Mouse (Mus musculus): ENCODE measurements around the gene Xrn2. TPM values are rescaled to one million over a fixed set of nuclear protein-coding genes. Genes with fewer than 3 reads are reported as not detected.

Xrn2 gene
- total RNA-seq, 2 experiments from 2014 or later: 22.4 to 29.9 TPM

DNA sequence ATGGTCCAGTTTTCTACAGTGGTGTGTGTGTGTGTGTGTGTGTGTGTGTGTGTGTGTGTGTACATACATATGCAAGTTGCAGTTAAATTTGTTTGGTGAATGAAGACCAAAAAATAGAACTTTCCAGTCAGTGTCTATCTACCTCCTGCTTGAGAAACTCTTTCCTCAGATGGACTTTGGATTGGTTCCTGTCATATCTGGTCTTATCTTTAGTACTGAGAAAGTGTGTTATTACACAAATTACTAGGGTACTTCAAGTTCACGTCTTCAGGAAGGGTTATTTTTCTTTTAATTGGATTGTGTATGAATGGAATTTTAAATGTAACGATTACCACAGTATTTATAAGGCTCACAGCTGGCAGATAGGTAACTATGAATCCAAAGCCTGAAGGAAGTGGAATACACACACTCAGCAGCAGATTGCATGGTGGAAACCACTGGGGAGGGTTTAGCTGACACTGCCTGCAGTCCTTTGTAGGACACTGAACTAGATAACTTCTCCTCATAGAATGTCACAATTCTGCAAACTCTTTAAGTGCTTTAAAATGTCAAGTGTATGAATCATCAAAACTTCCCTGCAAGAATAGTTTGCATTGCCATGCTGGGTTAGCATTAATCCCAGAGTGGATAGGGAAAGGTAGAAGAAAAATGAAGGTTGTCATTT is 40.6 kb downstream of the Xrn2 start:
- DNase-seq: no peak

DNA sequence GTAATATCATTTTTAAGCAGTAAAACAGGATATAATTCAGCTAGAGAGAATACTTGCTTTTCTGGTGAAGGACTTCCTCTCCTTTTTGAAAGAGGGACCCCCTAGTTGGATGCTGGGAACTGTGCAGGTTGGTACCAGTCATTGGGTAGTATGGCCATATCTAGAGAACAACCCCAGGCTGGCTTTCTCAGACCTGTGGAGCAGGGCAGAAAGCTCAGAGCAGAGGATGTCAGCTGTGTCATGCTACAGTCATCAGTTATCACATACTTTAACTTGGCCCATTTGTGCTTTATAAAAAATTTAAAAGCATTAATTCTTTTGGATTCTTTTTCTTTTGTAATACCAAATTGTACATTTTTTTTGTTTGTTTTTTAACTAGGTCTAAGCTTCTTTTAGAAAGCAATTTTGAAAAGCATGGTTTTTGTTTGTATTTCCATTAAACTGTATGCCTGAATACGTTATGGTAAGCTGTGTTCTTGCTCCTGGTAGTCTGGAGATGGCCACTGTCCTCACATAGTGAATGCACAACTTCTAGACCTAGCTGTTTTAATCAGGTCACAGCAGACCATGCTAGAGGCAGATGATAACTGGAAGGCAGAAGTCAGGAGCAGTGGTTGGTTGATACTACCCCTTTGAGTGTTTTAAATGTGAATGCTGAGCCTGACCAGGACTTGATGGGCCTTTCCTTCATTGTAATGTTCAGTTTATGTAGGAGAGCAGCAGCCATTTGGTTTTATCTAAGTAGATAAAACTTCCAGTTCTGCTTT is 54.9 kb downstream of the Xrn2 start:
- no peak for DNase-seq

GRCm38 (mm10) chr2:147069077-147069476 is 56.3 kb downstream of the Xrn2 start:
- no peak for DNase-seq

DNA sequence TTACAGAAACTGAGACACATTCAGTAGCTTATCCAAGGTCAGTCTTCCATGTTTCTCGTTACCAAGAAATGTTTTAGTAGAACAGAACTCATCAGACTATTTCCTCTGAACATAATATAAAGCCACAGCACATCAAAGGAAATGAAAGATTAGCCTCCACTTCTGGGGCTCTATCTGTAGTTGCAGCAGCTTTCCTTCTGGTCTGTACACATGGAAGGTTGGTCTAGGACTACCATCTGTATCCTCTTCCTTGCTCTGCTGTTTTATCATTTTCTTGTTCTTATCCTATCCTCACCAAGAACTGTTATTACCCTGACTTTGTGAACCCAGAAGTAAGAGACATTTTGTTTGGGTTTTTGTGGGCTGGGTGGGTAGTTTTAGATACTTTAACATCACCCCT is 57.5 kb downstream of the Xrn2 start:
- no peak for DNase-seq

GRCm38 (mm10) chr2:147073962-147074361 is 61.2 kb downstream of the Xrn2 start:
- DNase-seq: no peak

DNA sequence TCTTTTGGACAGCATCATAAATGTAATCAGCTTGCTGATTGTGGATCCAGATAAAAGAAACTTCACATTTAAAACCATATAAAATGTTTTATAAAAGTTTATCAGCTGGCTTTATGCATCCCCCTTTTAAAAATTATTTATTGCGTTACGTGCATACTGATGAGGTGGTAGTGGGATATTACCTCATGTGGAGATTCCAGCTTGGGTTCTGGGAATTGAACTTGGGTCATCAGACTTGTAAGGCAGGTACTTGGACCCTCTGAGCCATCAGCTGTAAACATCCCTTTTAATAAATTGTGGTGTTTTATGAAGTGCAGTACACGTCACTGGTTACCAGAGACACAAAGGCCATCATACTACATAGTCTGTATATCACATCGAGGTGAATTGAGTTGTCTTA is 61.6 kb downstream of the Xrn2 start:
- no peak for DNase-seq

GRCm38 (mm10) chr2:147082391-147082790 is 69.6 kb downstream of the Xrn2 start:
- DNase-seq: no peak

GRCm38 (mm10) chr2:147083471-147084365 is 70.9 kb downstream of the Xrn2 start:
- peak; percentile 3 to 43 for DNase-seq

DNA sequence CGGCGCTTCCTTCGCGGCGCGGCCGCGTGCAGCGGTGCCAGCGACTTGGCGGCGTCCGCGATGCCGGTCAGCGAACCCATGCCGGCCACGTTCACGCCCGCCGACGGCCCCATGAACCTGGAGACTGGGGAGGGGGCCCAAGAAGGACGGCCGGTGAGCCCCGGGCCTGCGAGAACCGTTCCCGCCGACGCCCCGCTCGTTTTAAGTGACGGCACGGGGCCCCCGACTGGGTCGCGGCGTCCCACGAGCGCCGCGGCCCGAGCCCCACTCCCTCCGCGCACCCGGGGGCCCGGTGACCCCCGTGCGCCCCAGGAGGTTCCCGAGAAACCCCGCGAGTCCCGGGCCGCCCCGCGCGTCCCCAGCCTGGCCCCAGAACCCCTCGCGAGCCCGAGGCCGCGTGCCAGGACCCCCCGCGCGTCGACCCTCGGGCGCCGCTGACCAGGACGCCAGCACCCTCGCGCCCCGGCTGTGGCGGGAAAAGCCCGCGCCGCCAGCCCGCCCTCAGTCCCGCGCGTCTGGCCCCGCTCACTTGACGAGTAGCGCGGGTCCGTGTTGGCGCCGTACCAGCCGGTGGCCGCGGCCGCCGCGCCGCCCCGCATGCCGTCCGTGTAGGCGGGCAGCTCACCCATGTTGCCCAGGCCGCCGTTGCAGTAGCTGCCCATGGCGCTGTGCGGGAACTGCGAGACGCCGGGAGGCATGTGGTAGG is 71.7 kb downstream of the Xrn2 start:
- peak in 1 of 2 experiments; percentile 6 for DNase-seq

DNA sequence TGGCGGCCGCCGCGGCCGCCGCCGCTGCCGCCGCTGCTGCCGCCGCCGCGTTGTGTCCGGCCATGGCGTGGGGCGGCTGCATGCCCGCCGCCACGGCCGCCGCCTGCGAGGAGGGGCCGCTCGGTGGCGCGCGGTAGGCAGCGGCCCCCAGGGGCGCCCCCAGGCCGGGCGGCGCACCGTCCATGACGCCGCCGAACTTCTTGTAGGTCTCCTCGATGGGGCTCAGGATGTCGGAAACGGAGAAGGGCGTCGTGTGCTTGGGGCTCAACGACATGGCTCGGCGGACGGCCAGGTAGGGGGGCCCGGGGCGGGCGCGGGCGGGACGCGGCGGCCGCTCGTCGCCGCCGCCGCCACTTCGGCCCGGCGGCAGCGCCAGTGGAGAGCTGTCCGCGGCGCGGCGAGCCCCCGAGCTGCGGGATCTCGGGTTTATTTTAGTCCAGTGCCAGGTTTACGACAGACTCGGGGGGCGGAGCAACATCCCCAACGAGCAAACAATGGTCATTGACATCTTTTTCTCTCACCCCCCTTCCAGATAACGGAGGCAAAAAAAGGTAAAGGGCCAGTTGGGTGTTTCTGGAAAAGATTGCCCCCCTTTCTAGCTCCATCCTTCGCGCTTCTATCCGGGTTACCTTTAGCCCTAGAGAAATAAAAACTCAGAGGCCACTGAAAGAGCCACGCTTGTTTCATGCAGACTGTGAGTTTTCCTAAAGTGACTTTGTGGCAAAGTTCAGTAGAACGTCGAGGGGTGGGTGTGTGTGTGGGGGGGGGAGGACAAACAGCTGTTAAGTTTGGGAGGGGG is 72.5 kb downstream of the Xrn2 start, which contains the start of gene Nkx2-4:
Gene Nkx2-4 (minus strand): TSS at position 374 of the 799 bp plus-strand sequence.
- DNase-seq: peak in 1 of 2 experiments; percentile 13

- peak in 1 of 2 experiments; percentile 5 for DNase-seq
These were observed 73.1 kb downstream of the Xrn2 start for GRCm38 (mm10) chr2:147085937-147086336.

DNA sequence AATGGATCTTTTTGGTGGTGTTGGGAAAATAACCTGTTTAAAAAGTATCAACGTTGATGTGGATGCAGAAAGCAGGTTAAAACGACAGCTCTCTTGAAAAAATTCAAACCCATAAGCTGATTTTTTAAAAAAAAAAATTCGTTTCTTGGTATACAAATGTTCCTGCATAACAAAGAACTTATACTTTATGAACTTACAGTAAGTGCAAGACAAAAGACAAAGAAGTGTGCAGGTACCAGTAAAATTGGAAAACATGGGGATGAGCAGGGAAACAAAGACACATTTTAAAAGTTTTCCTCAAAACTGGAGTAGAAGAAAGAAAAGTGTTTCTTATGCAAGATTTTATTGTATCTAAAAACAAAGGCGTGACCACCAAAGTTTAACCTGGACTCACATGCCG is 73.6 kb downstream of the Xrn2 start:
- no peak for DNase-seq

GRCm38 (mm10) chr2:147119736-147120135 is 106.9 kb downstream of the Xrn2 start:
- DNase-seq: no peak

DNA sequence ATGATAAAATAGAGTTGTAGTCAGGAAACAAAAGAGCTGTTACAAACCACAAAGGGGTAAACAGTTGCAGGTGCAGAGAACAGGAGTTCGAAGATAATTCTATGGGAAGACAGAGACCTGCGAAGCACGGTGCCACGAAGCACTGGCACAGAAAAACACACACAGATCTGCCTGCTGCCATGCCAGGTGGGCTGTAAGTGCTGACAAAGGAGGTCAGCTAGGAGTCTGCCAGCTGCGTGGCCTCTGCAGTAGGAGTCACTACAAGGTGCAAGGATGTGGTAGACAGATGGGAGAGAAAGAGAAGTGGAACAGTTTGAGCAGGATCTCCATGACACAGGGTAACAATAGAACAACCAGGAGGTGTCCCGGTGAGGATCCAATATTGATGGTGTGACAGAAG is 114.6 kb downstream of the Xrn2 start:
- no peak for DNase-seq

Other genes starting within 250 kb of the Xrn2 start
- 100 to 1,000 TPM; 102 to 117 TPM for gene Kiz, start 157.1 kb upstream of the Xrn2 start, total RNA-seq (2021)
- gene Nkx2-4, start 72.4 kb downstream of the Xrn2 start, total RNA-seq (2021): not detected
- not detected for gene Nkx2-2, start 181.2 kb downstream of the Xrn2 start, total RNA-seq (2021)

Data from heart, adult 18-20 months (tissue).